Mouse (Mus musculus) bone marrow macrophage, adult 2 months (primary cell): Measurements from ENCODE around the gene Spryd4.

Experiments used
- CTCF ChIP-seq: IDR thresholded peaks from 2 replicates; pipeline ENCODE4 v1.5.1; 2012; ENCODE audit warnings: low read depth, mild to moderate bottlenecking, low read length, moderate library complexity
- POLR2A ChIP-seq: IDR thresholded peaks from 2 replicates; pipeline ENCODE4 v1.6.1; 2012; ENCODE audit warnings: mild to moderate bottlenecking, low read depth, low read length, borderline replicate concordance

DNA sequence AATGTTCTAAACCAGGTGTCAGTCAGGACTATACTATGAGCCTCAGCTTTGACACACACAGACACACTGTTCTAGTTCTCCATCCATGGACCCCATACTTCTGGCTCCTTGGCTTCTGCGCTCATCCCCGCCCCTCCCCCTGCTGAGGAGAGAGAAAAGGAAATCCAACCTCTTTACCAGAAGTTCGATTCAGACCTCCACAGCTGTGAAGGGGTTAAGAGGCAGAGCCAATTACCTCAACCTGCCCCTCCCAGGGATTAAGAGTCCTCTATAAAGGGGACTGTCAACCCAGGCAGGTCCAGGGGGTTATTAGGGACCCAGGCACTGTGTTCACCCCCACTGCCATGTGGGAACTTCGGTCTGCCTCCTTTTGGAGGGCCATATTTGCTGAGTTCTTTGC is 13.9 kb upstream of the Spryd4 start, which contains the start of gene Mip:
- TF ChIP-seq CTCF (no peak), POLR2A (no peak)
